Mouse (Mus musculus): ENCODE data around the gene Gatd1. TPM values are rescaled to one million over a fixed set of nuclear protein-coding genes. Genes with fewer than 3 reads are reported as not detected.

Gatd1 gene
- polyA plus RNA-seq, 1 experiment: 48.4 TPM

DNA sequence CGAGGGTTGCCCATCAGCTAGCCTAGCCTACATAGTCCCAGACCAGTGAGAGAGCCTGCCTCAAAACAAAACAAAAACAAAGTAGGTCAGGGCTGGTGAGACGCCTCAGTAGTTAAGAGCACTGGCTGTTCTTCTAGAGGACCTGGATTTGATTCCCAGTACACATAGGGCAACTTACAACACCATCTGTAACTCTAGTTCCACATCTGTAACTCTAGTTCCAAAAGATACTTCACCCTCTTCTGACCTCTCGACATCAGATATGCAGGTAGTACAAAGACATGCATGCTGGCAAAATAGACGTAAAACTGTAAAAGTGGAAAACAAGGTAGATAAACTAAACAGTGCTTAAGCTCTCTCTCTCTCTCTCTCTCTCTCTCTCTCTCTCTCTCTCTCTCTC, 9.9 kb upstream of the Gatd1 start:
- WGBS: 75% methylated on average over 4 of the region's 4 CpGs
- Histone ChIP-seq H3K4me3 (ENCODE audit: low read depth, low read length) (no peak overlapping the region), H3K36me3 (ENCODE audit: control insufficient read depth, insufficient read depth, low read length) (no peaks in the 10 kb centered on the region), H3K27me3 (ENCODE audit: control insufficient read depth, insufficient read depth, low read length) (no peaks in the 10 kb centered on the region), H3K4me1 (ENCODE audit: control insufficient read depth, insufficient read depth, insufficient read length, low read length) (peaks cover 7% of the 10 kb centered on the region; the same call in 1 of the 2 replicates), H3K27ac (ENCODE audit: insufficient read depth, low read depth, low read length) (no peak overlapping the region)
- no peak for TF ChIP-seq CTCF (IDR thresholded peaks at IDR 0.05; ENCODE audit: extremely low read depth, insufficient read length, insufficient replicate concordance, low read depth, low read length)

DNA sequence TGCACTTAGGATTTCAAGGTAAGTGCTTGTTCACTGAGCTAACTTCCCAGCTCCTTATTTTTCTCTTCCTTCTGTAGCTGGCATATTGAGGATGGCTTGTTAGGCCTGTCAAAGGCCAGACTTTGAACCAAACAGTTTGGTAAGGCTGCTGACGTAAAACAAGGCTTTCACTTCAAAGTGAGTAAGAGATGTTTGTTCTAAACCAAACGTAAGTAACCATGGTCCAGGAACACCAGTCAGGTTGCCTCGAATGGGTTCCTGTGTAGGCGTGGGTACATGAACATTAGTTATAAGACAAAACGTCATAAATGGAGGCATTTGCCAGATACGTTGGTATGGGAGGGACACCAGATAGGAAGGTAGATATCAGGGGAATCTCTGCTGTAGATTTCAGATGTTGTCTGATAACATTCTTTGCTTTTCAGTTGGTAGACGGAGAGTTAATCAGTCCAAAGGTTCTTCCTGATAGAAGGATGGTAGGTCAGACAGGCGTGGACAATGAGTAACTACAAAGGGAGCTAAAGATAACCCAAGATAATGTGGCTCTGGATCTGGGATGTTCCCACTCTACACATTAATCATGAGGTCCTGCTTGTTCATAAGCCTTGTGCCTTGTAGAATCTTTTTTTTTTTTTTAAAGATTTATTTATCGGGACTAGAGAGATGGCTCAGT, 6.2 kb upstream of the Gatd1 start:
- 30% methylated on average over 9 of the region's 9 CpGs for WGBS
- Histone ChIP-seq H3K27ac (ENCODE audit: insufficient read depth, low read depth, low read length) (peak overlapping the region; percentile 65), H3K36me3 (ENCODE audit: control insufficient read depth, insufficient read depth, low read length) (no peaks in the 10 kb centered on the region), H3K4me1 (ENCODE audit: control insufficient read depth, insufficient read depth, insufficient read length, low read length) (peaks cover 16% of the 10 kb centered on the region; the same call in 1 of the 2 replicates), H3K27me3 (ENCODE audit: control insufficient read depth, insufficient read depth, low read length) (no peaks in the 10 kb centered on the region), H3K4me3 (ENCODE audit: low read depth, low read length) (no peak overlapping the region)
- TF ChIP-seq POLR2A (IDR thresholded peaks at IDR 0.05; ENCODE audit: low read depth, low read length) (no peak), CTCF (IDR thresholded peaks at IDR 0.05; ENCODE audit: extremely low read depth, insufficient read length, insufficient replicate concordance, low read depth, low read length) (no peak)

DNA sequence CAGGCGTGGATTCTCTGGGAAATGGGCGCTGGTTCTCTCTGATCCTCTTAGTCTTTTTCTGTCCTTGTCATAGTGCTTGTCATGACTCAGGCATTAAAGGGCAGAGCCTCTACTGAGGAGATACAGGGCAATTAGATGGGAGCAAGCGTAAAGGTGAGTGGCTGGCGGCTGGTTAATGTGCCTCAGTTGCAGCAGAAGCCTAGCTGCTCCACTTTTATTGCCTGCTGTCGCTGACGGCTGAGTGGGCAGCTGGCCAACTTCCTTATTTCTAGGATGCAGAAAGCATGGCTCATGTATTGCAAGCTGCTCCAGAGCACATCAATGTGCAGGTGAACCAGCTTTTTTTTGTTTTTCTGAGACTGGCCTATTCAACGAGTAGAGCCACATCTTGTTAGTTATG, 5.0 kb upstream of the Gatd1 start:
- no peak overlapping the region for H3K4me3 ChIP-seq (ENCODE audit: low read depth, low read length)
- WGBS: 17% methylated on average over 7 of the region's 7 CpGs
- H3K27ac ChIP-seq (ENCODE audit: insufficient read depth, low read depth, low read length): peak overlapping the region; percentile 91
- no peaks in the 10 kb centered on the region for H3K36me3 ChIP-seq (ENCODE audit: control insufficient read depth, insufficient read depth, low read length)
- no peaks in the 10 kb centered on the region for H3K27me3 ChIP-seq (ENCODE audit: control insufficient read depth, insufficient read depth, low read length)
- TF ChIP-seq POLR2A (IDR thresholded peaks at IDR 0.05; ENCODE audit: low read depth, low read length): no peak
- TF ChIP-seq CTCF (IDR thresholded peaks at IDR 0.05; ENCODE audit: extremely low read depth, insufficient read length, insufficient replicate concordance, low read depth, low read length): no peak
- peaks cover 18% of the 10 kb centered on the region; the same call in 1 of the 2 replicates for H3K4me1 ChIP-seq (ENCODE audit: control insufficient read depth, insufficient read depth, insufficient read length, low read length)

DNA sequence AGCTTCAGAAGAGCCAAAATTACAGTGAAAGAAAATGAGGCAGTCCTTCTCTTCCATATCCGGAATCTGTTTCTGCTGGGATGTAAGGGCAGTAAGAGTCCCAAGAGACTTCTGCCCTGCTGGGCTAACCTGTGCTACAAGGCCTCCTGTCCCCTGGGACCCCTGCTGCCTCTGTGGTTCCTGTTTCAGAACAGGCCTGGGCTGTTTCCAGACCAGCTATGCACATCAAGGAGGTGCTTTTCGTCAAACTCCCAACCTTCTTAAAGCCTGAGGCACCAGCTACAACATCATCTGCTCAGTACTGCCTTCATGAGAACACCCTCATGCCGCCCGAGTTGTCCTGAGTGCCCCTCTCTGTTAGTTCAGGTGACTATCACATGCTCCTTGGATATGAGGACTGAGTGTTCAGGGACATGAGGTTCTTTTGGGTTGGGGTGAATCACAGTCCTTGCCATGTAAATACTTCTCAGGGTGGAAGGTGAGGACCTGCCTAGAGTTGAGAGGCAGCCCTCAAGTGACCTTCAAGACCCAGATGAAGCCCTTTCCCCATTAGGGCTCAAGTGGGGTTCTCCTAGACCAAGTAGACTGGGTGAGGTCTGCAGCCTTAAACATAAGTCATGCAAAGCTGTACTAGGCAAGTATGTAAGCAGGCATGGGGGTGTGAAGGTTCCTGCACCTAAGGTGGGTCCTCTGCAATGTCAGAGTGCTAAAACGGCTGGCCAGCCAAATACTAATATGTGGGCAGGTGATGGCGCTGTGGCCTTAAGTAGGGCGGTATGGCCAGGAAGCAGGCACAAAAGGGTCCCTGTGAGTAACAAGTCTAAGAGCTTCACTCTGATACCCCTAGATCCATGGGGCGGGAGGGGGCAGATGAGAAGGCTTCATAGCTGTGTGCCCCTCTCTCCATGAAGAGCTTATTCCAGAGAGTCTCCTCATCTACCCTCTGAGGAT, 4.1 kb upstream of the Gatd1 start:
- 84% methylated on average over 8 of the region's 8 CpGs for WGBS

DNA sequence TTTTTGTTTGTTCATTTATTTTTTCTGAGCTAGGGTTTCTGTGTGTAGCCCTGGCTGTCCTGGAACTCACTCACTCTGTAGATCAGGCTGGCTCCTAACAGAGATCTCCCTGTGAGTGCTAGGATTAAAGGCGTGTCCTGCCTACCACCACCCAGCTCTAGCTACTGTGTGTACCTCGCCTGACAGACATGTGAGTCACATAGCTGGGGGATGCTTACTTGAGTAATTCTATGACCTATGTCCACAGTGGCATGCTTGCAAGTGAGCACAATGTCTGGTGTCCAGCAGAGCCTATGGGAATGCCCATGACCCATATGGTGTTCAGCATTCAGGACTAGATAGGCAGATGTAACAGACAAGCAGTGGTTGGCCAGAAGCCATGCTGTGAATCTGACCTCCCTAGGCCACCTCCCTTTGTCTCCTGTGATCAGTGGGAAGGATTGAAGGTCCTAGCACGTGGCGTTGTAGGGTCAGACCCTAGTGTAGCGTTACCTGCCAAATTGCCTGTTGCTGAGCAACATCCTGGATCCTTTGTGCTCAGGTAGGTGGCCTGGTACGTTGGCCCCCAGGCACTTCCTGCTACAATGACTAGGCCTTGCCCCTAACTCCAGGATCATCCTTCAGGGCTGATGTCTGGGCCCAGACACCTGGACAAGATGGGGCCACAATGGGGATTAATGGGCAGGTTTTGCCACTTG, 2.4 kb upstream of the Gatd1 start:
- Histone ChIP-seq H3K4me1 (ENCODE audit: control insufficient read depth, insufficient read depth, insufficient read length, low read length) (peaks cover 18% of the 10 kb centered on the region; the same call in 1 of the 2 replicates), H3K27me3 (ENCODE audit: control insufficient read depth, insufficient read depth, low read length) (no peaks in the 10 kb centered on the region), H3K27ac (ENCODE audit: insufficient read depth, low read depth, low read length) (0 out of 2 replicates have a peak overlapping the region, but pooled peaks have one; percentile 1), H3K4me3 (ENCODE audit: low read depth, low read length) (no peak overlapping the region), H3K36me3 (ENCODE audit: control insufficient read depth, insufficient read depth, low read length) (0 out of 2 replicates have a peak, but pooled peaks cover 2% of the 10 kb centered on the region)
- TF ChIP-seq POLR2A (IDR thresholded peaks at IDR 0.05; ENCODE audit: low read depth, low read length) (no peak), CTCF (IDR thresholded peaks at IDR 0.05; ENCODE audit: extremely low read depth, insufficient read length, insufficient replicate concordance, low read depth, low read length) (no peak)
- WGBS: 84% methylated on average over 6 of the region's 6 CpGs

More for the DNA sequence above, 4.1 kb upstream of the Gatd1 start:
- TF ChIP-seq POLR2A (IDR thresholded peaks at IDR 0.05; ENCODE audit: low read depth, low read length): no peak
- peak; percentile 24; the same call in 1 of the 2 replicates for TF ChIP-seq CTCF (IDR thresholded peaks at IDR 0.05; ENCODE audit: extremely low read depth, insufficient read length, insufficient replicate concordance, low read depth, low read length)
- H3K36me3 ChIP-seq (ENCODE audit: control insufficient read depth, insufficient read depth, low read length): no peaks in the 10 kb centered on the region
- H3K27ac ChIP-seq (ENCODE audit: insufficient read depth, low read depth, low read length): peak overlapping the region; percentile 91
- no peak overlapping the region for H3K4me3 ChIP-seq (ENCODE audit: low read depth, low read length)
- no peaks in the 10 kb centered on the region for H3K27me3 ChIP-seq (ENCODE audit: control insufficient read depth, insufficient read depth, low read length)
- peaks cover 18% of the 10 kb centered on the region; the same call in 1 of the 2 replicates for H3K4me1 ChIP-seq (ENCODE audit: control insufficient read depth, insufficient read depth, insufficient read length, low read length)

DNA sequence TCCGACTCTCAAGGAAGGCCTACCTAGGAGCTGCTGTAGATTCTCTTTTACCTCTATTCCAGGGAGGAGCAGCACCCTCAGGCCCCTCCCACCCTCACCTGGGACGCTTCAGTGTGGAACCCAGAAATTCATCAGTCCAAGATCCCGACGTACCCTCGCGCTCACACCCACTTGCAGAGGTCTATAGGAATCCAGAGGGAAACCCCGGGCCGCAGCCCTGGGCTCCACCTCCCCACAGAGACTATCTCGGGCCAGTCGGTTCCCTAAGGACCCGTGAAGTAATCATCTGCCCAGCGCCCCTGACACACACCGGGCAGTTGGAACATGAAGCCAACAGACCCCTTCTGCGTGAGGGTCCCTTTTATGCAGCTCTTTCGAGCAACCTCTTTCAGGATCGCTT, 605 bp downstream of the Gatd1 start:
- peaks cover 5% of the 10 kb centered on the region for H3K36me3 ChIP-seq (ENCODE audit: control insufficient read depth, insufficient read depth, low read length)
- WGBS: 4% methylated on average over 16 of the region's 16 CpGs

More for the DNA sequence above, 605 bp downstream of the Gatd1 start:
- no peak for TF ChIP-seq CTCF (IDR thresholded peaks at IDR 0.05; ENCODE audit: extremely low read depth, insufficient read length, insufficient replicate concordance, low read depth, low read length)
- no peak for TF ChIP-seq POLR2A (IDR thresholded peaks at IDR 0.05; ENCODE audit: low read depth, low read length)
- Histone ChIP-seq H3K4me1 (ENCODE audit: control insufficient read depth, insufficient read depth, insufficient read length, low read length) (peaks cover 15% of the 10 kb centered on the region), H3K4me3 (ENCODE audit: low read depth, low read length) (peak overlapping the region; percentile 75), H3K27me3 (ENCODE audit: control insufficient read depth, insufficient read depth, low read length) (no peaks in the 10 kb centered on the region), H3K27ac (ENCODE audit: insufficient read depth, low read depth, low read length) (peak overlapping the region; percentile 69)
